Mouse (Mus musculus) kidney, adult 8-10 months (tissue): ENCODE measurements around the gene Lce1l.
"Not testable (repeated sequence)": the region's sequence is repeated elsewhere in the genome, so short reads cannot be mapped to it uniquely, and the experiment has no call there.

ENCODE experiments used
- DNase-seq, 2 experiments: peaks; one replicate each; pipeline ENCODE4 v3.0.0; 2022

Gene Lce1l

DNA sequence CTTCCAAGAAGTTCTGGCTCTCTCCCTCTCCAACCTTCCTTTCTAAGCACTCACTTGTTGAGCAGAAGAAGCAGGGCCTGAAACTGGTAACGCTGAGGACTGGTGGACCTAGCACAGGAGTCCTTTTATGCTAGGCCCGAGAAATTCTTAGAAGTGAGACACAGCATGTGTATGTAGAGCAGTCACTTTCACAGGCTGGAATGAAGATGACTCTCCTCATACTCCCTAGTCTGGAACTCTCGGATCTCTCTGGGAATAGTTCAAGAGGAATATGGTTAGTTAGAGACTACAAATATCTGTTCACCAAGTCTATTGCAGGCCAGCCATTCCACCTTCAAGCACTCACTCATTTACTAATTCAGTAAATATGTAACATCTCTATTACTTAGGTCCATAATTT lies at the start of gene Lce1l:
Lce1l (minus strand) TSS at position 101 of the 400 bp plus-strand sequence.
- no peak for DNase-seq

DNA sequence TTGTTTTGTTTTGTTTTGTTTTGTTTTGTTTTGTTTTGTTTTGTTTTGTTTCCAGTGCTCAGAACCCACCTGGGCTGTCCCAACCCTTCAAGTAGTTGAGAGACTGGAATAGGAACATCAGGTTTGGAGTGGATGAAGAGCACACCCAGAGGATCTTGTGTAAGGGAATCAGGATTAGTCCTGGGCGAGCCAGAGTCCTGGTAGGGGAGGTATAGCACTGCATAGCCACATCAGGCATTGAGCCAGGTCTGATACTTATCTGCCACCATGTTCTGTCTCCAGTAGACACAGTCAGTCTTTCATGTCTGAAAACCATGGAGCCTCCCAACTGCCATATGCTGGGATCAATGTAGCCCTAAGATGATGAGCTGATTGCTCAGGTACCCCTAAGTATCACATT lies 43.4 kb upstream of the Lce1l start:
- DNase-seq = no peak

DNA sequence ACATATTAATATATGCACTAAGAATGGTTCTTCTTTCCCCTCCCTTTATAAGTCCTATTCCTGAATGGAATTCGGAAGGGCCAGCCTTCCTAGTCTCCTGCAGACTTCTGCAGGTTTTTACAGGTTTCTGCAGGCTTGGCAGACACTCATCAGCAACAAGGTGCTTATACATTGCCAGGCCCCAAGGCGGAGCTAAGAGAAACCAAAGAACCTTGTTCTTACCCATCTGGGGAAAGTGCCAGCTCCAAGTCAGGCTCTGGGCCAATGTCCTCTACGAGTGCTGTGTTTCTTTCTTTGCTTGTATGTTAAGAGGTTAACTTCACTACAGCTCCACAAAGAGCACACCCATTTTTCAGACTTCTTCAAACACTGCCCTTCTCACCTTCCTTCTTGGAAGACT lies 43.0 kb upstream of the Lce1l start:
- DNase-seq = peak; percentile 56 to 68

DNA sequence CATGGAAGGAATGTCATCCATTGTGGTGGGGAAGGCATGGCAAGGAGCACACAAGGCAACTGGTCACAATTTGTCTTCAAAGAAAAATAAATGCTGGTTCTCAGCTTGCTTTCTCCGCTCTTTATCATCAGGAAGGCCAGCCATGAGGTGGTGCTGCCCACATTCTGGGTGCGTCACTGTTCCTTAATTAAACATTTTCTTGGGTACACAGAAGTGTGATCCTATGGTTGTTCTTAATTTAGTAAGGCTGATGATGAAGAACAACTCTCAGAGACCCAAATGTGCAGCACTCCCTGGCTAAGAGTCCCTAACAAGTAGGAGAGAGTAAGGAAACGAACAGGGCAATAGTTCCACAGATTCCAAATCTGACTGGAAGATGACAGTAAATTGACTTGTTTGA lies 23.1 kb upstream of the Lce1l start:
- DNase-seq = no peak

DNA sequence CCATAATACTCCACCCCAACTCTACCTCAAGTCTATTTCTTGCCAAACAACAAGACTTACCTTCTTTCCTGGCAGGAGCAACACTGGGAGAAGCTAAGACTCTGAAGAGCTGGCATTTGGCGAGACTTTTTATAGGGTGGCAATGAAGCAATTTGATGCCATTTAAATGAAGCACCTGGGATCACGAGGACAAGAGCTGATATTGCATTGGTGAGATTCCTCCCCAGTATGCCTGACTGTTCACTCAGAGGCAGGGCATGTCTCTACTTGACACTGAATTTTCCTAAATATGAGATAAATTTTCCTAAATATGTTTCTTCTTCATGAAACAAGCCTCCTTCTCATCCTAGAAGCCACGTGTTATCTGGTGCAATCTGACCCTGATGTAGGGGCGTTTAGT lies 19.0 kb upstream of the Lce1l start, which contains the start of gene 2310050C09Rik:
2310050C09Rik (minus strand) TSS at position 101 of the 400 bp plus-strand sequence.
- DNase-seq = no peak

DNA sequence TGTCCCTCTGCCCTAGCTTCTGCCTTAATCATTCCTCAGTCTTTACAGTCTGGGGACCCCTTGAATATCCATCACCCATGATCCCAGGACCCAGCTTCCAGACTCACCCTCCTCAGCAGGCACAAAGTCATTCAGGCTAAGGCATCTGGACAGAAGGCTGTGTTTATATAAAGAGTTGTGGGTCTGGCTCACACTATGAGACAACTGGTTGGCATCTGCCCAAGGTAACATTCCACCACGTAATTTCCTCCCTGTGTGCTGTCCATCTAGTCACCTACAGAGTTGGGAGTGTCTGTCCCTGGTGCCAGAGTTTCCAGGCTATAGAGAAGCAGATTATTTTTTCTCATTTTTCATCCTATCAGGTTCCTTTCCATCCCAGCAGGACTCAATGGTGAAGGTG lies 24.0 kb downstream of the Lce1l start, which contains the start of gene Kprp:
Kprp (minus strand) TSS at position 140 of the 400 bp plus-strand sequence.
- no peak for DNase-seq

DNA sequence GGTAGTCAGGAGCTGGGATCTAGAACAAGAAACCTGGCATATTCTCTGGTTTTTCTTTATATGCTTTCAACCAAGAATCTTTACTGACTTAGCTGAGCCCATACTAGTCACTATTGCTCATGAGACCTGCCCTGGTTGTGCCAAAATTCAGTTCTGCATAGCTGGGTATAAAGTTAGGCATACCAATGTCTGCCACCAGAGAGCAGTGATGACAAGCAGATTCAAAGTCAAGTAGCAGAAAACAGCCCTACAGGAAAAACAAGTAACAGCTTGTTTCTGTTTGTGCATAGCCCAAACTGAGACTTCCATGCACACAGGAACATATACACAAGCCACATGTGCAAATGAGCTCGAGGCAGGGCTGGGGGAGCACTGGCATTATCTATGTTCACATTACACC lies 25.3 kb downstream of the Lce1l start:
- no peak for DNase-seq

DNA sequence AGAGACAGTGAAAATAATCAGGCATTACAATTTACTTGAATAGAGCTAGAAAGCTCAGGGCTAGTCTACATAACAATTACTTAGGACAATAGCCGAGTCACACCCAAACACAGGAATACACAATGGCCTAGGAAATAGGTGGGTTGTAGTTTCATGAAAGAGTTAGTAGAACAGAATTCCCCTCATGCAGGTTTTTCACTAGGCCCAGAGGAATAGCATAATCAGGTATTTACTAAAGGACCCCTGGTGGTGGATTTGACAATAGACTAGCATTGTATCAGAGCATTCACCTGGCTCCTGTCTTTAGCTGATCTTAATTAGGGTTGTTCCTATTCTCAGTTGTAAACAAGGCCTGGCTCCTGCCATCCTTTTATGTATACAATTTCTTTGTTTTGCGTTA lies 35.0 kb downstream of the Lce1l start:
- not testable (repeated sequence) for DNase-seq

DNA sequence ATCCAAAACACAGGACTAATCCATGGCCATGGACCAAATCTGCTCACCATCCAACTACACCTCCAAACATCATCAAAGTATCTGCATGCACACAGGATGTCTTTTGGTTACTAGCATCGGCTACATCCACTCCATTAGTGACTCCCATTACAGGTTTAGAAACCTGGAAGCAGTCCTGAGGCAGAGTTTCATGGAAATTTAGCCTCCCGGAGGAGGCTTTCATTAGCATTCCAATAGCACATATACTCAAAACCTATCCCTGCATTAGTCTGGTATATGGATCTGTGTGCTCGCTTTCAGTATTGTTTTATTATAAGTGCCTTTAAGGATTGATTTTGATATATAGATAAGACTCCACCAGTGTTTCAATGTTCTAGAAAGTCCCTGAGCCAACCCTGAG lies 35.5 kb downstream of the Lce1l start:
- DNase-seq = no peak

DNA sequence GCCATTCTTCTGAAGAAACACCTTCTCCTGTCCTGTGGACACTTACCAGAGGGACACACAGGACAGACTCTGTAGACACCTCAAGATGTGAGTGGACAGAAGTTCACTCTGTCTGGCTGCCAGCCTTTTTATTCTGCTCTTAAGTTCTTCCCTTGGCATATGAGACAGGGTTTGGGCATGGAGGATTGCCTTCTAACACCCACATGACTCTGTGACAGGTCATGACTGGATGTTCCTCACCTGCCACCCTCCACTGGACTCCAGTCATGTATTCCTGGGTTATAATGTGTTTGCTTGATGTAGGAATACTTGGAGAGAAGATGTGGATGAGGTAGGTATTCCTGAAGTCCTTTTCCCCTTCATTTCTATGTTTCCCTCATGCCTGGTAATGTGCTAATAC lies 43.3 kb downstream of the Lce1l start, which contains the start of gene Lce1k:
Lce1k (minus strand) TSS at position 101 of the 400 bp plus-strand sequence.
- no peak for DNase-seq
